Mouse (Mus musculus): Measurements from ENCODE around the gene Enpp4. TPM values are rescaled to one million over a fixed set of nuclear protein-coding genes. Genes with fewer than 3 reads are reported as not detected.

The Enpp4 gene
- polyA plus RNA-seq, 1 experiment from 2014 or later = 4.9 TPM

GRCm38 (mm10) chr17:44136018-44136417 lies 30.4 kb upstream of the Enpp4 start:
- Histone ChIP-seq H3K27me3 (ENCODE audit: control insufficient read depth, insufficient read depth, low read length) (no peaks in the 10 kb centered on the region), H3K9me3 (ENCODE audit: control insufficient read depth, low read depth, low read length) (no peaks in the 10 kb centered on the region), H3K4me3 (ENCODE audit: low read depth, low read length) (no peak overlapping the region), H3K27ac (ENCODE audit: low read length) (no peak overlapping the region), H3K36me3 (ENCODE audit: control insufficient read depth, insufficient read depth, low read length) (no peaks in the 10 kb centered on the region), H3K4me2 (replicated peaks; ENCODE audit: low read depth, low read length) (no peak overlapping the region), H3K9ac (replicated peaks; ENCODE audit: low read depth, low read length) (no peak overlapping the region), H3K4me1 (ENCODE audit: control insufficient read depth, insufficient read depth, low read length) (no peaks in the 10 kb centered on the region)
- WGBS = 47% methylated on average over 8 of the region's 8 CpGs
- no peak for ATAC-seq (ENCODE audit: insufficient number of reproducible peaks, insufficient read depth, low FRiP score, low read depth)

GRCm38 (mm10) chr17:44134545-44134944 lies 28.9 kb upstream of the Enpp4 start:
- Histone ChIP-seq H3K27me3 (ENCODE audit: control insufficient read depth, insufficient read depth, low read length) (no peaks in the 10 kb centered on the region), H3K36me3 (ENCODE audit: control insufficient read depth, insufficient read depth, low read length) (no peaks in the 10 kb centered on the region), H3K4me1 (ENCODE audit: control insufficient read depth, insufficient read depth, low read length) (no peaks in the 10 kb centered on the region), H3K4me2 (replicated peaks; ENCODE audit: low read depth, low read length) (peak overlapping the region; percentile 14; the same call in 1 of the 2 replicates), H3K9me3 (ENCODE audit: control insufficient read depth, low read depth, low read length) (no peaks in the 10 kb centered on the region), H3K9ac (replicated peaks; ENCODE audit: low read depth, low read length) (no peak overlapping the region), H3K27ac (ENCODE audit: low read length) (no peak overlapping the region), H3K4me3 (ENCODE audit: low read depth, low read length) (no peak overlapping the region)
- 61% methylated on average over 9 of the region's 9 CpGs for WGBS
- no peak for ATAC-seq (ENCODE audit: insufficient number of reproducible peaks, insufficient read depth, low FRiP score, low read depth)

- no peak overlapping the region for H3K4me2 ChIP-seq (replicated peaks; ENCODE audit: low read depth, low read length)
- no peaks in the 10 kb centered on the region for H3K27me3 ChIP-seq (ENCODE audit: control insufficient read depth, insufficient read depth, low read length)
- WGBS = 50% methylated on average over 6 of the region's 6 CpGs
- ATAC-seq (ENCODE audit: insufficient number of reproducible peaks, insufficient read depth, low FRiP score, low read depth) = no peak
- no peaks in the 10 kb centered on the region for H3K9me3 ChIP-seq (ENCODE audit: control insufficient read depth, low read depth, low read length)
- no peaks in the 10 kb centered on the region for H3K4me1 ChIP-seq (ENCODE audit: control insufficient read depth, insufficient read depth, low read length)
- H3K9ac ChIP-seq (replicated peaks; ENCODE audit: low read depth, low read length) = no peak overlapping the region
- H3K4me3 ChIP-seq (ENCODE audit: low read depth, low read length) = no peak overlapping the region
- no peaks in the 10 kb centered on the region for H3K36me3 ChIP-seq (ENCODE audit: control insufficient read depth, insufficient read depth, low read length)
- H3K27ac ChIP-seq (ENCODE audit: low read length) = no peak overlapping the region
Observed at GRCm38 (mm10) chr17:44134106-44134505, 28.5 kb upstream of the Enpp4 start.

- WGBS = 10% methylated on average over 7 of the region's 7 CpGs
- no peaks in the 10 kb centered on the region for H3K27me3 ChIP-seq (ENCODE audit: control insufficient read depth, insufficient read depth, low read length)
- H3K4me1 ChIP-seq (ENCODE audit: control insufficient read depth, insufficient read depth, low read length) = no peaks in the 10 kb centered on the region
- ATAC-seq (ENCODE audit: insufficient number of reproducible peaks, insufficient read depth, low FRiP score, low read depth) = no peak
- H3K9me3 ChIP-seq (ENCODE audit: control insufficient read depth, low read depth, low read length) = peaks cover 4% of the 10 kb centered on the region; the same call in 1 of the 2 replicates
- H3K27ac ChIP-seq (ENCODE audit: low read length) = no peak overlapping the region
- H3K9ac ChIP-seq (replicated peaks; ENCODE audit: low read depth, low read length) = no peak overlapping the region
- no peak overlapping the region for H3K4me3 ChIP-seq (ENCODE audit: low read depth, low read length)
- H3K4me2 ChIP-seq (replicated peaks; ENCODE audit: low read depth, low read length) = no peak overlapping the region
- no peaks in the 10 kb centered on the region for H3K36me3 ChIP-seq (ENCODE audit: control insufficient read depth, insufficient read depth, low read length)
Observed at GRCm38 (mm10) chr17:44130429-44130828, 24.8 kb upstream of the Enpp4 start.

- Histone ChIP-seq H3K27me3 (ENCODE audit: control insufficient read depth, insufficient read depth, low read length) (no peaks in the 10 kb centered on the region), H3K36me3 (ENCODE audit: control insufficient read depth, insufficient read depth, low read length) (no peaks in the 10 kb centered on the region), H3K4me2 (replicated peaks; ENCODE audit: low read depth, low read length) (no peak overlapping the region), H3K27ac (ENCODE audit: low read length) (no peak overlapping the region), H3K4me3 (ENCODE audit: low read depth, low read length) (no peak overlapping the region), H3K9ac (replicated peaks; ENCODE audit: low read depth, low read length) (no peak overlapping the region), H3K9me3 (ENCODE audit: control insufficient read depth, low read depth, low read length) (peaks cover 4% of the 10 kb centered on the region; the same call in 1 of the 2 replicates), H3K4me1 (ENCODE audit: control insufficient read depth, insufficient read depth, low read length) (no peaks in the 10 kb centered on the region)
- ATAC-seq (ENCODE audit: insufficient number of reproducible peaks, insufficient read depth, low FRiP score, low read depth) = no peak
- WGBS = 89% methylated on average over 13 of the region's 13 CpGs
Observed at GRCm38 (mm10) chr17:44129092-44129750, 23.6 kb upstream of the Enpp4 start.

GRCm38 (mm10) chr17:44121366-44122100 lies 15.9 kb upstream of the Enpp4 start:
- WGBS = 68% methylated on average over 12 of the region's 12 CpGs
- Histone ChIP-seq H3K4me1 (ENCODE audit: control insufficient read depth, insufficient read depth, low read length) (no peaks in the 10 kb centered on the region), H3K27ac (ENCODE audit: low read length) (no peak overlapping the region), H3K9ac (replicated peaks; ENCODE audit: low read depth, low read length) (no peak overlapping the region), H3K27me3 (ENCODE audit: control insufficient read depth, insufficient read depth, low read length) (no peaks in the 10 kb centered on the region), H3K9me3 (ENCODE audit: control insufficient read depth, low read depth, low read length) (no peaks in the 10 kb centered on the region), H3K36me3 (ENCODE audit: control insufficient read depth, insufficient read depth, low read length) (no peaks in the 10 kb centered on the region), H3K4me3 (ENCODE audit: low read depth, low read length) (no peak overlapping the region), H3K4me2 (replicated peaks; ENCODE audit: low read depth, low read length) (no peak overlapping the region)
- ATAC-seq (ENCODE audit: insufficient number of reproducible peaks, insufficient read depth, low FRiP score, low read depth) = no peak

- no peaks in the 10 kb centered on the region for H3K4me1 ChIP-seq (ENCODE audit: control insufficient read depth, insufficient read depth, low read length)
- no peak overlapping the region for H3K9ac ChIP-seq (replicated peaks; ENCODE audit: low read depth, low read length)
- no peaks in the 10 kb centered on the region for H3K9me3 ChIP-seq (ENCODE audit: control insufficient read depth, low read depth, low read length)
- H3K4me2 ChIP-seq (replicated peaks; ENCODE audit: low read depth, low read length) = no peak overlapping the region
- WGBS = 72% methylated on average over 4 of the region's 4 CpGs
- no peak overlapping the region for H3K27ac ChIP-seq (ENCODE audit: low read length)
- no peaks in the 10 kb centered on the region for H3K36me3 ChIP-seq (ENCODE audit: control insufficient read depth, insufficient read depth, low read length)
- no peaks in the 10 kb centered on the region for H3K27me3 ChIP-seq (ENCODE audit: control insufficient read depth, insufficient read depth, low read length)
- H3K4me3 ChIP-seq (ENCODE audit: low read depth, low read length) = no peak overlapping the region
- ATAC-seq (ENCODE audit: insufficient number of reproducible peaks, insufficient read depth, low FRiP score, low read depth) = no peak
Observed at GRCm38 (mm10) chr17:44118231-44118630, 12.6 kb upstream of the Enpp4 start.

GRCm38 (mm10) chr17:44117721-44118120 lies 12.1 kb upstream of the Enpp4 start:
- Histone ChIP-seq H3K4me2 (replicated peaks; ENCODE audit: low read depth, low read length) (no peak overlapping the region), H3K27ac (ENCODE audit: low read length) (no peak overlapping the region), H3K4me3 (ENCODE audit: low read depth, low read length) (no peak overlapping the region), H3K4me1 (ENCODE audit: control insufficient read depth, insufficient read depth, low read length) (no peaks in the 10 kb centered on the region), H3K27me3 (ENCODE audit: control insufficient read depth, insufficient read depth, low read length) (no peaks in the 10 kb centered on the region), H3K9ac (replicated peaks; ENCODE audit: low read depth, low read length) (no peak overlapping the region), H3K9me3 (ENCODE audit: control insufficient read depth, low read depth, low read length) (no peaks in the 10 kb centered on the region), H3K36me3 (ENCODE audit: control insufficient read depth, insufficient read depth, low read length) (no peaks in the 10 kb centered on the region)
- ATAC-seq (ENCODE audit: insufficient number of reproducible peaks, insufficient read depth, low FRiP score, low read depth) = no peak
- WGBS = 57% methylated on average over 2 of the region's 2 CpGs

Measured in stomach, embryonic 14.5 days (tissue).